ENCODE assay signal across 15 mouse cellular contexts in genomic region chr3:129216491-129216890, GRCm38 (mm10). TPM values are rescaled to one million over a fixed set of nuclear protein-coding genes. Genes with fewer than 3 reads are reported as not detected.
DNase-seq lines count a peak whose midpoint lies in the region; ATAC-seq and TF ChIP-seq lines count a peak whose summit lies in the region.
"Had no signal": no experiment of that assay in that cellular context is flagged by ENCODE, and none has a peak within 500 bp of the region (broad histone marks: within the 10 kb centered on the region; RNA-seq: fewer than 3 reads in every experiment).

No protein-coding gene starts in this region.

- no peak overlapping the region for H3K9ac ChIP-seq in kidney, postnatal 0 days (ENCODE audit: low read depth, low read length)
- peak overlapping the region; percentile 80 for H3K9ac ChIP-seq in intestine, embryonic 16.5 days (ENCODE audit: low read depth, low read length)
- H3K9ac ChIP-seq in kidney, embryonic 14.5 days (ENCODE audit: low read depth, low read length), result no peak overlapping the region

- peak overlapping the region; percentile 96 for H3K27ac ChIP-seq in gastrocnemius, adult 2 months
- no peak overlapping the region for H3K27ac ChIP-seq in kidney, postnatal 0 days
- H3K27ac ChIP-seq in intestine, embryonic 16.5 days (ENCODE audit: low read length), result peak overlapping the region; percentile 73
- H3K27ac ChIP-seq in kidney, embryonic 14.5 days (ENCODE audit: low read depth, low read length), result no peak overlapping the region

- no peak for TF ChIP-seq CTCF in gastrocnemius, adult 2 months (IDR thresholded peaks at IDR 0.05)
- no peak for TF ChIP-seq CTCF in kidney, postnatal 0 days (IDR thresholded peaks at IDR 0.05; ENCODE audit: low read depth)

- WGBS in kidney, postnatal 0 days, result 3% methylated on average over 9 of the region's 9 CpGs
- 16% methylated on average over 9 of the region's 9 CpGs for WGBS in intestine, embryonic 16.5 days
- WGBS in kidney, embryonic 14.5 days, result 2% methylated on average over 9 of the region's 9 CpGs

- intact Hi-C loops in gastrocnemius, adult 2 months (cut with DNase I), result no loop called here

- DNase-seq in gastrocnemius, adult 2 months, result no peak
- no peak for DNase-seq in gastrocnemius, postnatal 4 days (ENCODE audit: low spot score in 2 of 2)
- no peak for DNase-seq in kidney, postnatal 0 days (ENCODE audit: low spot score)
- no peak for DNase-seq in kidney, adult 8-10 months
- no peak for DNase-seq in left cerebral cortex, adult 9 months (ENCODE audit: low spot score in 2 of 2)
- DNase-seq: cerebellum, postnatal 25 days; layer of hippocampus, adult 9-11 months; right cerebral cortex, postnatal 25 days; thymus, adult 18-20 months had no signal

- H3K27me3 ChIP-seq in kidney, postnatal 0 days (ENCODE audit: insufficient read depth, low read length), result peaks cover 79% of the 10 kb centered on the region
- peaks cover 16% of the 10 kb centered on the region; the same call in 1 of the 2 replicates for H3K27me3 ChIP-seq in intestine, embryonic 16.5 days (replicated peaks; ENCODE audit: control insufficient read depth, insufficient read depth, low read length)
- H3K27me3 ChIP-seq in myocyte (ENCODE audit: control insufficient read depth, insufficient read depth, insufficient read length), result no peaks in the 10 kb centered on the region
- peaks cover 89% of the 10 kb centered on the region for H3K27me3 ChIP-seq in kidney, embryonic 14.5 days (ENCODE audit: control insufficient read depth, insufficient read depth, low read length)

- no peak overlapping the region for H3K4me2 ChIP-seq in kidney, postnatal 0 days (ENCODE audit: low read length)
- peak overlapping the region; percentile 91 for H3K4me2 ChIP-seq in intestine, embryonic 16.5 days (ENCODE audit: low read depth, low read length)
- H3K4me2 ChIP-seq in myocyte (ENCODE audit: low read depth), result peak overlapping the region; percentile 96
- H3K4me2 ChIP-seq in kidney, embryonic 14.5 days (replicated peaks; ENCODE audit: low read depth, low read length), result no peak overlapping the region

- no peaks in the 10 kb centered on the region for H3K9me3 ChIP-seq in kidney, postnatal 0 days (replicated peaks; ENCODE audit: low read length)
- no peaks in the 10 kb centered on the region for H3K9me3 ChIP-seq in intestine, embryonic 16.5 days (ENCODE audit: control insufficient read depth, low read length)
- no peaks in the 10 kb centered on the region for H3K9me3 ChIP-seq in kidney, embryonic 14.5 days (ENCODE audit: control insufficient read depth, low read length)

- no peaks in the 10 kb centered on the region for H3K36me3 ChIP-seq in kidney, postnatal 0 days (ENCODE audit: insufficient read depth, low read length)
- H3K36me3 ChIP-seq in intestine, embryonic 16.5 days (ENCODE audit: control insufficient read depth, insufficient read depth, low read length), result no peaks in the 10 kb centered on the region
- no peaks in the 10 kb centered on the region for H3K36me3 ChIP-seq in myocyte (ENCODE audit: control insufficient read depth, insufficient read depth)
- no peaks in the 10 kb centered on the region for H3K36me3 ChIP-seq in kidney, embryonic 14.5 days (ENCODE audit: control insufficient read depth, insufficient read depth, low read length)

- peaks cover 4% of the 10 kb centered on the region; the same call in 1 of the 2 replicates for H3K4me1 ChIP-seq in kidney, postnatal 0 days (replicated peaks; ENCODE audit: insufficient read depth, low read length)
- no peaks in the 10 kb centered on the region for H3K4me1 ChIP-seq in intestine, embryonic 16.5 days (ENCODE audit: control insufficient read depth, insufficient read depth, low read length)
- peaks cover 13% of the 10 kb centered on the region; the same call in 1 of the 2 replicates for H3K4me1 ChIP-seq in kidney, embryonic 14.5 days (ENCODE audit: control insufficient read depth, insufficient read depth, low read length)

- no peak for TF ChIP-seq POLR2A in myocyte (IDR thresholded peaks at IDR 0.05; ENCODE audit: insufficient read length, low read depth)

- peaks cover 30% of the 10 kb centered on the region for H3K79me2 ChIP-seq in myocyte (ENCODE audit: control insufficient read depth, insufficient read depth)

- no peak for ATAC-seq in kidney, postnatal 0 days (replicated peaks; ENCODE audit: low FRiP score, low read depth)
- ATAC-seq in intestine, embryonic 16.5 days, result no peak
- no peak for ATAC-seq in kidney, embryonic 14.5 days (ENCODE audit: low FRiP score, low TSS enrichment)
- ATAC-seq: inflammation-experienced regulatory T-cells, adult 6 months had no signal

- H3K4me3 ChIP-seq in gastrocnemius, adult 2 months, result peak overlapping the region; percentile 76
- peak overlapping the region; percentile 45; the same call in 1 of the 2 replicates for H3K4me3 ChIP-seq in kidney, postnatal 0 days (replicated peaks; ENCODE audit: low read depth, low read length)
- peak overlapping the region; percentile 69 for H3K4me3 ChIP-seq in intestine, embryonic 16.5 days (ENCODE audit: low read length)
- peak overlapping the region; percentile 82 for H3K4me3 ChIP-seq in myocyte
- H3K4me3 ChIP-seq in kidney, embryonic 14.5 days (ENCODE audit: low read length), result no peak overlapping the region

- peak overlapping the region; percentile 45 for H3ac ChIP-seq in myocyte (ENCODE audit: control insufficient read depth, insufficient read length)

TF ChIP-seq in myocyte, 11 proteins besides CTCF, POLR2A, EP300 and RAD21:
- no peak for TF ChIP-seq CEBPB (IDR thresholded peaks at IDR 0.05; ENCODE audit: insufficient read depth, poor library complexity, severe bottlenecking)
- TF ChIP-seq TCF3 (IDR thresholded peaks at IDR 0.05; ENCODE audit: insufficient read length, low read depth), result no peak
- no peak for TF ChIP-seq TCF12 (IDR thresholded peaks at IDR 0.05; ENCODE audit: insufficient read depth, poor library complexity, severe bottlenecking)
- no peak for TF ChIP-seq E2F4 (IDR thresholded peaks at IDR 0.05; ENCODE audit: insufficient read depth)
- no peak for TF ChIP-seq MYOG (IDR thresholded peaks at IDR 0.05; ENCODE audit: control insufficient read depth in 1 of 3, insufficient read depth in 1 of 3, insufficient read length in 2 of 3, low read depth in 2 of 3)
- TF ChIP-seq MYOD1 (IDR thresholded peaks at IDR 0.05; ENCODE audit: control insufficient read depth in 1 of 3, insufficient read length in 2 of 3, low read depth in 2 of 3), result no peak
- TF ChIP-seq SRF (IDR thresholded peaks at IDR 0.05; ENCODE audit: control insufficient read depth, insufficient read length, low read depth), result no peak
- TF ChIP-seq MAX (IDR thresholded peaks at IDR 0.05; ENCODE audit: low read depth), result no peak
- no peak for TF ChIP-seq USF1 (IDR thresholded peaks at IDR 0.05; ENCODE audit: low read depth)
- TF ChIP-seq REST (IDR thresholded peaks at IDR 0.05; ENCODE audit: insufficient read depth, insufficient read length), result no peak
- TF ChIP-seq POLR2AphosphoS2 (IDR thresholded peaks at IDR 0.05; ENCODE audit: insufficient read length, low read depth), result no peak

RNA-seq across cellular contexts. Expression of gene Pitx2, which starts 16.8 kb away (rescaled TPM):
- total RNA-seq in gastrocnemius, adult 2 months (2021), result 1 to 10 TPM; 4.2 to 9.2 TPM
- total RNA-seq in gastrocnemius, postnatal 4 days (2021), result 10 to 100 TPM; 19.0 to 19.6 TPM
- polyA plus RNA-seq in kidney, postnatal 0 days (2015; fragmentation: Nextera tagmentation; extraction: Ambion mirVana), result 6.5 and 7.0 TPM in 2 replicates
- polyA plus RNA-seq in intestine, embryonic 16.5 days (2015; fragmentation: Nextera tagmentation; extraction: Ambion mirVana), result 28.1 and 29.0 TPM in 2 replicates
- 35.6 TPM for polyA plus RNA-seq in myocyte (2012; fragmentation: generic; extraction: Trizol)
- 1.7 and 1.8 TPM in 2 replicates for polyA plus RNA-seq in kidney, embryonic 14.5 days (2014; fragmentation: Nextera tagmentation; extraction: Ambion mirVana)
- total RNA-seq: megakaryocyte-erythroid progenitor cell, adult 5-6 weeks; neutrophil, adult 5-6 weeks had no signal

Comparison
In these comparisons a context has a peak if more than half of its experiments do, and no peak if none do; other contexts are left out.
1. H3K27ac ChIP-seq: peak in gastrocnemius, adult 2 months (single experiment) and intestine, embryonic 16.5 days (single experiment); none in kidney, postnatal 0 days (single experiment) and kidney, embryonic 14.5 days (single experiment).
2. H3K4me2 ChIP-seq: peak in intestine, embryonic 16.5 days (single experiment) and myocyte (single experiment); none in kidney, postnatal 0 days (single experiment) and kidney, embryonic 14.5 days (single experiment).